Mouse (Mus musculus): ENCODE measurements around the gene Pus10.
A peak's percentile ranks its signal among the peaks of the same experiment; 100 is the strongest.
"Not testable (repeated sequence)": the region's sequence is repeated elsewhere in the genome, so short reads cannot be mapped to it uniquely, and the experiment has no call there.

Gene Pus10

DNA sequence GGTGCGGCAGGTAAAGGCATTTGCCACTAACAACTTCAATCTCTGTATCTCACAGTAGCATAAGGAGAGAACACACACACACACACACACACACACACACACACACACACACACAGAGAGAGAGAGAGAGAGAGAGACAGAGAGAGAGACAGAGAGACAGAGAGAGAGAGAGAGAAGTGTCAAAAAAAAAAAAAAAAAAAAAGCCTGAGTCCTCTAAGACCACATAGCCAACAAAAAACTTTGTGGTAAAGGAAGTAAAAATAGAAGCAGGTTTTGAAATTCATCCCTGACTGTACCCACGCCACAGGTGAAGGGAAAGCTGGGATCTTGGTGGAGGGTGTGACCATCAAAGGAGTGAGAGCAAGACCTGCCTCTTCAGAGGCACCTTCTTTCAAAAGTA, 92.7 kb downstream of the Pus10 start:
- DNase-seq (ENCODE audit: low spot score in 2 of 2) = no peak

DNA sequence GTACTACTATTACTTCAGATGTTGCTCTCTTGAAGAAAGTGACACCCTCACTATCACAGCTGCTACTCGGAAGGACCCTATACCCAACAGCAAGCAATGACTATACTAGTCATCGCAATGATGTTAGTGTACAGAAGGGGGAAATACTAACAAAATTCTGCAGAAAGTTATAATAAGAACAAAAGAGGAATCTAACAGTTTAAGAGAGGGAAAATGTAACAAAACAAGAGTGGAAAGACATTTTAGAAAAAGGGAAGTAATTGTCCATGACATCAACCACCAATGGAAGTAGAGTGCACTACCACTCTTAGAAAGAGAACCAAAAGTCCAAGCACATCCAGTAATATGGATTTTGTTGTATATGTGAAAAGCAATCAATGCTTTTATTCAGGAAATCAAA, 97.2 kb downstream of the Pus10 start:
- DNase-seq (ENCODE audit: low spot score in 2 of 2) = no peak

- DNase-seq (ENCODE audit: low spot score in 2 of 2) = not testable (repeated sequence)
Observed at GRCm38 (mm10) chr11:23767369-23767768, 101.9 kb downstream of the Pus10 start.

GRCm38 (mm10) chr11:23767928-23768327, 102.5 kb downstream of the Pus10 start:
- DNase-seq (ENCODE audit: low spot score in 2 of 2) = no peak

DNA sequence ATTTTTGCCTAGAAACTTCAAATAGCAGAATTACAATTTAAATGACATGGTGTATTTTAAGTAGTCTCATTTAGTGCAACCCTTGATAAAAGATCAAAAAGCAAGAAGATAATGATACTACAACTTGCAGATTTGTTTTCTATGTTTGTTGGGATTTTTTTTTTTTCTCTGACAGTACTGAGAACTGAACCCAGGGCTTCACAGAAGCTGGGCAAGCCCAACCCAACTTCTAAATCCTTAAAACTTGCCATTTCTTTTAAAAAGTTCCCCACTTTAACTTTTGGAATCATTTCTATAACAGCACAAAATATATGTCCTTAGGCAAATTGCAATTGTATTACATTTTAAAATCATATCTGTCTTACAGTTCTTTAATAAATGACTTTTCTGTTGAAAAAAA, 103.6 kb downstream of the Pus10 start:
- DNase-seq (ENCODE audit: low spot score in 2 of 2) = no peak

GRCm38 (mm10) chr11:23769686-23770509, 104.4 kb downstream of the Pus10 start:
- DNase-seq (ENCODE audit: low spot score in 2 of 2) = peak; percentile 15 to 18

- no peak for DNase-seq (ENCODE audit: low spot score in 2 of 2)
Observed at GRCm38 (mm10) chr11:23770510-23770759, 105.0 kb downstream of the Pus10 start.

- peak; percentile 80 to 86 for DNase-seq (ENCODE audit: low spot score in 2 of 2)
Observed at GRCm38 (mm10) chr11:23770760-23771506, 105.5 kb downstream of the Pus10 start, which contains the start of gene Rel. Rel (minus strand) TSS chr11:23770970.

GRCm38 (mm10) chr11:23771507-23772097, 106.1 kb downstream of the Pus10 start:
- DNase-seq (ENCODE audit: low spot score in 2 of 2) = no peak

DNA sequence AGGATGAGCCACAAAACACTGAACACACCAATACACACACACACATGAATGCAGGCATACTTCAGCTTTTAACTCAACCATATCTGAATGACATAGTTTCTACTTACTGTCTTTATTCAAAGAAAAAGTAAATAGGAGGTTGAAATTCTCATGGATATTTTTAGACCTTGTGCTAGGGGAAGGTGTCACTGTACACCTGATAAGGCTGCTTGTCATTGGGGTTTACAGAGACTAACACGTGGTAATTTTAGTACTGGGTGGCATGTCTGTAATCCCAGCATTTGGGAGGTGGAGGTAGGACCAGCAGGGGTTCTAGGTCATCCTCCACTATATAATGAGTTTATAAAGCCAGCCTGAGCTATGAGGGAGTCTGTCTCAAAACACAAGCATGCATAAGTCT, 107.0 kb downstream of the Pus10 start:
- DNase-seq (ENCODE audit: low spot score in 2 of 2) = no peak

- no peak for DNase-seq (ENCODE audit: low spot score in 2 of 2)
Observed at GRCm38 (mm10) chr11:23778787-23779201, 113.3 kb downstream of the Pus10 start.

DNA sequence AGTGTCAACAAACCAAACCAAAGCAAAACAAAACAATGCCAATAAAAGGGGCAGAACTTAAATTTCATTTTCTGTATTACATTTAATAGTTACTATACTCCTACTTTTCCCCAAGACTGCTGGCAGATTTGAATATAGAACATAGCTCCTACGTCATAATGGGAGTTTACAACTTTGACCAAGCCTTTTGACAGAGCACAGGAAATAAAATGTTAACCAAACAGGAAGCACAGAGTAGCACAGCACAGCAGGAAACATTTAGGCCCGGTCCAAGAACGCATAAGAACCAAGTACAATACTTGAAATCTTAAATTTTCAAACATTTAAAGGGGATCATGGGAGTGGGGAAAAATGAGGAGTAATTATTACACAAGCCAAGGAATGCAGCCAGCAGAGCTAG, 116.6 kb downstream of the Pus10 start:
- no peak for DNase-seq (ENCODE audit: low spot score in 2 of 2)

Measured in frontal cortex, postnatal 10 days (tissue).